Mouse (Mus musculus) kidney, postnatal 4 days (tissue): ENCODE data around the gene Snx5.

Experiments
- DNase-seq, 2 experiments: peaks; one replicate each; pipeline ENCODE4 v3.0.0; 2021; ENCODE audit warnings: mixed read lengths in 2 of 2

The Snx5 gene

GRCm38 (mm10) chr2:144270507-144271420, at the start of gene Snx5, which contains the start of gene Mgme1:
TSS of gene Snx5 (minus strand) at chr2:144270906.
TSS of gene Mgme1 (plus strand) at chr2:144270663.
- peak; percentile 94 to 97 for DNase-seq

GRCm38 (mm10) chr2:144311372-144311771, 40.7 kb upstream of the Snx5 start:
- DNase-seq, result no peak

GRCm38 (mm10) chr2:144310273-144310672, 39.6 kb upstream of the Snx5 start:
- no peak for DNase-seq

GRCm38 (mm10) chr2:144308561-144308960, 37.9 kb upstream of the Snx5 start:
- peak; percentile 53 to 68 for DNase-seq

- peak; percentile 34 to 45 for DNase-seq
Measured at GRCm38 (mm10) chr2:144305721-144306294, 35.1 kb upstream of the Snx5 start.

GRCm38 (mm10) chr2:144301101-144301500, 30.4 kb upstream of the Snx5 start:
- DNase-seq, result no peak

- no peak for DNase-seq
Measured at GRCm38 (mm10) chr2:144299749-144300669, 29.3 kb upstream of the Snx5 start.

- DNase-seq, result no peak
Measured at GRCm38 (mm10) chr2:144295145-144295735, 24.5 kb upstream of the Snx5 start.

- DNase-seq, result no peak
Measured at GRCm38 (mm10) chr2:144291600-144292305, 21.0 kb upstream of the Snx5 start.

- DNase-seq, result no peak
Measured at GRCm38 (mm10) chr2:144290321-144290720, 19.6 kb upstream of the Snx5 start.

- no peak for DNase-seq
Measured at GRCm38 (mm10) chr2:144281417-144281816, 10.7 kb upstream of the Snx5 start.

- no peak for DNase-seq
Measured at GRCm38 (mm10) chr2:144280568-144280967, 9.9 kb upstream of the Snx5 start.

GRCm38 (mm10) chr2:144279742-144280141, 9.0 kb upstream of the Snx5 start:
- peak; percentile 66 to 80 for DNase-seq

- no peak for DNase-seq
Measured at GRCm38 (mm10) chr2:144276885-144277284, 6.2 kb upstream of the Snx5 start.

GRCm38 (mm10) chr2:144274741-144275140, 4.0 kb upstream of the Snx5 start:
- no peak for DNase-seq

- no peak for DNase-seq
Measured at GRCm38 (mm10) chr2:144272088-144272487, 1.4 kb upstream of the Snx5 start.

- DNase-seq, result no peak
Measured at GRCm38 (mm10) chr2:144269679-144270475, 829 bp downstream of the Snx5 start.

- DNase-seq, result peak in 1 of 2 experiments; percentile 40
Measured at GRCm38 (mm10) chr2:144269306-144269650, 1.4 kb downstream of the Snx5 start.

- no peak for DNase-seq
Measured at GRCm38 (mm10) chr2:144268446-144269305, 2.0 kb downstream of the Snx5 start.

- DNase-seq, result no peak
Measured at GRCm38 (mm10) chr2:144267731-144268015, 3.0 kb downstream of the Snx5 start.
